Mouse (Mus musculus): ENCODE data around the gene Gpr55. TPM values are rescaled to one million over a fixed set of nuclear protein-coding genes. Genes with fewer than 3 reads are reported as not detected.

Gpr55 gene
- polyA plus RNA-seq, 1 experiment, result not detected

DNA sequence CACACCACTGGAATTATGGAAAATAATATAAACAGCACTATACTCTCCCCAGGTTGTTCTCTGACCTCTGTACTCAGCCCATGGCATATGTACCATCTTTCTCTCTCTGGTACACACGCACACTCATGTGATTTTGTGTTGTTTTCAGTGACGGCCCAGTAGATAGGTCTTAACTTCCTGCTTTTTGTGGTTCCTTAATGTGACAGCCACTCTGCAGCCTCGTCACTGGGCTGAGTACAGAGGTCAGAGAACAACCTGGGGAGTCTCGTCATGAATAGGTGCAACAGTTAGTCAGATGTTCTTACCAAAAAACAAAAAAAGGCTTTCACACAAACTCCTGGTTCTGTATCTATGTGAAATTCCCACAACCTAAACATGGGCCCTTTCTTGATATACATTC, 27.5 kb upstream of the Gpr55 start:
- Histone ChIP-seq H3K4me1 (peaks cover 33% of the 10 kb centered on the region), H3K4me3 (replicated peaks) (no peak overlapping the region), H3K36me3 (replicated peaks; ENCODE audit: low read length) (no peaks in the 10 kb centered on the region), H3K9me3 (peaks cover 3% of the 10 kb centered on the region), H3K27me3 (replicated peaks) (peaks cover 14% of the 10 kb centered on the region)
- TF ChIP-seq FLI1 (IDR thresholded peaks at IDR 0.05; ENCODE audit: low read length), result no peak
- no peak for TF ChIP-seq GATA1 (IDR thresholded peaks at IDR 0.05; ENCODE audit: borderline replicate concordance, low read length)

DNA sequence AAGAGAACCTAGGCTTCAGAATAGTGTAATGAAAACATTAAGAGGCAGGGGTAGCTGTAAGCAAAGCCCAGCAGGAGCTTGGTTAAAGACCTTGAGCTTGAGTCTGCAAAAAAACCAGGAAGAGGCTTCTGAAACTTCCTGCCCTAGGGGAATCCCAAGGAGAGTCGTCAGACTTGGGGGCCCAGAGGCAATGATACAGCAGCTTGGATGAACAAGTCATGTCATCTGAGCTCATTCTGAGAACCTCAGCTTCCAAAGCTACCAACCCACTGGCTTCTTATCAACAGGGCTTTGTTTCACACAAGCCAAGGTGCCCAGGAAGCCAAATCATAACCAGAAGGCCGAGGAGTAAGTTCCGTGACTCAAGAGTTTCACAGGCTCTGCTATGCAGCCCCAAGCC, 25.0 kb upstream of the Gpr55 start:
- Histone ChIP-seq H3K9me3 (peaks cover 3% of the 10 kb centered on the region; the same call in 1 of the 2 replicates), H3K4me3 (replicated peaks) (no peak overlapping the region), H3K27me3 (replicated peaks) (peaks cover 16% of the 10 kb centered on the region), H3K36me3 (replicated peaks; ENCODE audit: low read length) (no peaks in the 10 kb centered on the region), H3K4me1 (peaks cover 29% of the 10 kb centered on the region)
- TF ChIP-seq FLI1 (IDR thresholded peaks at IDR 0.05; ENCODE audit: low read length), result no peak
- TF ChIP-seq GATA1 (IDR thresholded peaks at IDR 0.05; ENCODE audit: borderline replicate concordance, low read length), result no peak

DNA sequence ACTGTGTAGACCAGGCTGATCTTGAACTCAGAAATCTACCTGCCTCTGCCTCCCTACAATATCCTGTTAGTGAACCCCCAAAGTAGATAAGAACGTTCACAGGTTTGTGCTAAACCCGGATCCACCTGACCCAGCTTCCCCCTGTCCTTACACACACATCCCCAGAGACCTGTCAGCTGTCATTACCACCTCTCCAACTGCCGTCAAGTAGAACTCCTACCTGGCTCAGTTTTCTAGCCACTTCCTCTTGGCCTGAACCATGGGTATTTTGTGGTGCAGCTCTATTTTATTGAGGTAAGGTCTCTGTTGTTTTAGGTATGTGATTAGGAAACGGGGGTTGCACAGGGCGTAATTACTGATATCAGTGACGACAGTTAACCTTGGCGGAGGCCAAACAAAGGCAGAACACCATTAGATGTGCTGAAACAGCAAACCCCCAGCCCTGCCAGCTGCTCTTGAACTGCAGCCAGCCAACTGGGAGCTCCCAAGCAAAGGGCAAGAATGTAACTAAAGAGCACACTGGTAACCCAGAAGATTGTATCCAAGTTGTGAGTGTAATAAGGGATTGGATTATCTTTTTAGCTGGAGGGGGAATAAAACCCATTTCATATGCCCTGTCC, 21.0 kb upstream of the Gpr55 start:
- peaks cover 3% of the 10 kb centered on the region; the same call in 1 of the 2 replicates for H3K9me3 ChIP-seq
- peaks cover 25% of the 10 kb centered on the region for H3K4me1 ChIP-seq
- H3K27me3 ChIP-seq (replicated peaks), result peaks cover 23% of the 10 kb centered on the region
- H3K4me3 ChIP-seq (replicated peaks), result no peak overlapping the region
- TF ChIP-seq FLI1 (IDR thresholded peaks at IDR 0.05; ENCODE audit: low read length), result no peak
- no peak for TF ChIP-seq GATA1 (IDR thresholded peaks at IDR 0.05; ENCODE audit: borderline replicate concordance, low read length)
- no peaks in the 10 kb centered on the region for H3K36me3 ChIP-seq (replicated peaks; ENCODE audit: low read length)

DNA sequence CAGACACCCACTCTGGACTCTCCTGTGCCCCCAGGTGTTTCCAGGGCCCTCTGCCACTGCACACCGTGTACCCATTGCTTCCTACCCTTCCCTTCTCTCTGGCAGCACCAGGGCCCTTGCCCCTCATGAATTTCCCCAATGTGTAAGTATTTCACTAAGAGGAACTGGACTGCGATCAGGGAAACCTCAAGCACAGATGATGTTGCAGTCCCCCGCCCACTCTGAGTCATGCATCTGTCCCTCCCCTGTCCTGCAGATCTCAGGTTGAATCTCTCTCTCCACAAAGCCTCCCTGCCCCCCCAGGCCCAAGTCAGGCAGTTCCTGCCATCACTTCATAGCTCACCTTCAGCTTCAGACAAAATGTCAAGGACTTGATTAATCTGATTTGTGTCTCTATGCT, 16.9 kb upstream of the Gpr55 start:
- Histone ChIP-seq H3K4me1 (peaks cover 8% of the 10 kb centered on the region), H3K9me3 (no peaks in the 10 kb centered on the region), H3K27me3 (replicated peaks) (peaks cover 44% of the 10 kb centered on the region), H3K36me3 (replicated peaks; ENCODE audit: low read length) (no peaks in the 10 kb centered on the region), H3K4me3 (replicated peaks) (no peak overlapping the region)
- TF ChIP-seq GATA1 (IDR thresholded peaks at IDR 0.05; ENCODE audit: borderline replicate concordance, low read length), result no peak
- TF ChIP-seq FLI1 (IDR thresholded peaks at IDR 0.05; ENCODE audit: low read length), result no peak

- TF ChIP-seq FLI1 (IDR thresholded peaks at IDR 0.05; ENCODE audit: low read length), result no peak
- no peak for TF ChIP-seq GATA1 (IDR thresholded peaks at IDR 0.05; ENCODE audit: borderline replicate concordance, low read length)
- Histone ChIP-seq H3K4me1 (peaks cover 7% of the 10 kb centered on the region), H3K9me3 (no peaks in the 10 kb centered on the region), H3K27me3 (replicated peaks) (peaks cover 40% of the 10 kb centered on the region), H3K4me3 (replicated peaks) (no peak overlapping the region), H3K36me3 (replicated peaks; ENCODE audit: low read length) (no peaks in the 10 kb centered on the region)
These were observed 12.7 kb upstream of the Gpr55 start for GRCm38 (mm10) chr1:85973468-85973877.

GRCm38 (mm10) chr1:85972341-85972740, 11.5 kb upstream of the Gpr55 start:
- H3K36me3 ChIP-seq (replicated peaks; ENCODE audit: low read length), result no peaks in the 10 kb centered on the region
- H3K9me3 ChIP-seq, result no peaks in the 10 kb centered on the region
- no peak for TF ChIP-seq GATA1 (IDR thresholded peaks at IDR 0.05; ENCODE audit: borderline replicate concordance, low read length)
- no peak for TF ChIP-seq FLI1 (IDR thresholded peaks at IDR 0.05; ENCODE audit: low read length)
- no peak overlapping the region for H3K4me3 ChIP-seq (replicated peaks)
- no peaks in the 10 kb centered on the region; the same call in 1 of the 2 replicates for H3K4me1 ChIP-seq
- peaks cover 34% of the 10 kb centered on the region for H3K27me3 ChIP-seq (replicated peaks)

DNA sequence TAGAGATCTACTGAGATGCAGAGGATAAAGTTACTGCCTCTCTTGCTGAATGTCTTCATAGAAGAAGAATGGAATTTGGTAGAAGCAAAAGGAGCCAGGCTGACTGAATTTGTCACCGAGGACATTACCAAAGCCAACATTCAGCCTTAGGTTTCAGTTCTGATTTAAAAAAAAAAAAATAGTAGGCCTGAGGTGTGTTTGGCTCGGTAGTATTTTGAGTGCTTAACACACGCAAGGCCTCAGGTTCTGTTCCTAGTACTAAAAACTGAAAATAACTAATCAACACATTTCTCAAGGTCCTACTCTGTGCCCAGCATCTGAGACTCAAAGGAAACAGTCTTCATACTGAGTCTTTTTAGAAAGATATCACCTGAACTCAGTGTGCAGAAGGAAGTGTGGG, 10.3 kb upstream of the Gpr55 start:
- H3K4me1 ChIP-seq, result no peaks in the 10 kb centered on the region
- TF ChIP-seq GATA1 (IDR thresholded peaks at IDR 0.05; ENCODE audit: borderline replicate concordance, low read length), result no peak

DNA sequence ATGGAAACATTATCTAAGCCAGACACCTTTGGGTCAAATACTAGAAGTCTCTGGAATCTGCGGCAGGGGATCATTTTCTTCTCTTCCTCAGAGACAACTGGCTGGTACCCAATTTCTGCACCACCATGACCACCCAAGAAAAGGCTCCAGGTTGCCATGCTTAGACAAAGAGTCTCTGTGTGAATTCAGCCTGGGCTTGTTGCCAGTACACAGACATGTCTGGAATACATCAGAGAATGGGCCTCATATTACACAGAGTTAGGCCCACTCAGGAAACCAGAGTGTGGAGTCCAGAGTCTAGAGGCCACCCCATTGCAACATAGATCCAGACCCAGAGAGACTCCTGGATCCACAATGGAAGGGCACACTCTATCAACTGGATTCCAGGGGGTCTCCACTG, 8.7 kb upstream of the Gpr55 start:
- Histone ChIP-seq H3K36me3 (replicated peaks; ENCODE audit: low read length) (no peaks in the 10 kb centered on the region), H3K27me3 (replicated peaks) (peaks cover 20% of the 10 kb centered on the region), H3K4me1 (no peaks in the 10 kb centered on the region), H3K9me3 (0 out of 2 replicates have a peak, but pooled peaks cover under 1% of the 10 kb centered on the region), H3K4me3 (replicated peaks) (no peak overlapping the region)
- no peak for TF ChIP-seq GATA1 (IDR thresholded peaks at IDR 0.05; ENCODE audit: borderline replicate concordance, low read length)
- no peak for TF ChIP-seq FLI1 (IDR thresholded peaks at IDR 0.05; ENCODE audit: low read length)

More for the DNA sequence above, 10.3 kb upstream of the Gpr55 start:
- Histone ChIP-seq H3K27me3 (replicated peaks) (peaks cover 24% of the 10 kb centered on the region), H3K9me3 (no peaks in the 10 kb centered on the region), H3K36me3 (replicated peaks; ENCODE audit: low read length) (no peaks in the 10 kb centered on the region), H3K4me3 (replicated peaks) (no peak overlapping the region)

DNA sequence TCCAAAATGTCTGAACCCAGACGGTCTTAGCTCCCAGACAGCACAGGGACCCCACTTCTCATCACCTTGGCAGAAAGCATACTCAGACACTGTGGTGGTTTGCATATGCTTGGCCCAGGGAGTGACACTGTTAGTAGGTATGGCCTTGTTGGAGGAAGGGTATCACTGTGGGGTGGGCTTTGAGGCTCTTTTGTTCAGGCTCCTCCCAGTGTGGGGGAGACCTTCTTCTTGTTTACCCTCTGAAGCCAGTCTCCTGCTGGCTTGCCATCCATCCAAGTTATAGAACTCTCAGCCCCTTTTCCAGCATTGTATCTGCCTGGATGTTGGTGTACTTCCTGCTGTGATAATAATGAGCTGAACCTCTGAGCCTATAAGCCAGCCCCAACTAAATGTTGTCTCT, 8.3 kb upstream of the Gpr55 start:
- Histone ChIP-seq H3K4me1 (no peaks in the 10 kb centered on the region), H3K36me3 (replicated peaks; ENCODE audit: low read length) (no peaks in the 10 kb centered on the region), H3K4me3 (replicated peaks) (no peak overlapping the region), H3K27me3 (replicated peaks) (peaks cover 17% of the 10 kb centered on the region), H3K9me3 (peaks cover 5% of the 10 kb centered on the region)
- TF ChIP-seq GATA1 (IDR thresholded peaks at IDR 0.05; ENCODE audit: borderline replicate concordance, low read length), result no peak
- TF ChIP-seq FLI1 (IDR thresholded peaks at IDR 0.05; ENCODE audit: low read length), result no peak

- TF ChIP-seq FLI1 (IDR thresholded peaks at IDR 0.05; ENCODE audit: low read length) (no peak), GATA1 (IDR thresholded peaks at IDR 0.05; ENCODE audit: borderline replicate concordance, low read length) (no peak)
- H3K4me3 ChIP-seq (replicated peaks), result no peak overlapping the region
- H3K36me3 ChIP-seq (replicated peaks; ENCODE audit: low read length), result no peaks in the 10 kb centered on the region
- H3K27me3 ChIP-seq (replicated peaks), result peaks cover 7% of the 10 kb centered on the region
- peaks cover 7% of the 10 kb centered on the region for H3K9me3 ChIP-seq
- H3K4me1 ChIP-seq, result peaks cover 12% of the 10 kb centered on the region
These were observed 5.0 kb upstream of the Gpr55 start for GRCm38 (mm10) chr1:85965856-85966255.
